Mouse (Mus musculus) adrenal gland, postnatal 4 days (tissue): Measurements from ENCODE around the gene Fndc1. TPM values are rescaled to one million over a fixed set of nuclear protein-coding genes. Genes with fewer than 3 reads are reported as not detected.

Experiments
- DNase-seq, 2 experiments: peaks; one replicate each; pipeline ENCODE4 v3.0.0; 2021 to 2022; ENCODE audit warnings: low spot score in 2 of 2, mixed read lengths in 2 of 2
- microRNA-seq: library from miRNA; unstranded; fragments of <30 nt; microRNA quantifications from one replicate; pipeline ENCODE4 v1.2.0, GENCODE M21; 2021
- total RNA-seq, 2 experiments: library from RNA; stranded (reverse); gene quantifications; 2 replicates each; pipeline ENCODE4 v1.2.3; 2021

Gene Fndc1
- total RNA-seq, 2 experiments from 2014 or later = 38.7 to 48.5 TPM

DNA sequence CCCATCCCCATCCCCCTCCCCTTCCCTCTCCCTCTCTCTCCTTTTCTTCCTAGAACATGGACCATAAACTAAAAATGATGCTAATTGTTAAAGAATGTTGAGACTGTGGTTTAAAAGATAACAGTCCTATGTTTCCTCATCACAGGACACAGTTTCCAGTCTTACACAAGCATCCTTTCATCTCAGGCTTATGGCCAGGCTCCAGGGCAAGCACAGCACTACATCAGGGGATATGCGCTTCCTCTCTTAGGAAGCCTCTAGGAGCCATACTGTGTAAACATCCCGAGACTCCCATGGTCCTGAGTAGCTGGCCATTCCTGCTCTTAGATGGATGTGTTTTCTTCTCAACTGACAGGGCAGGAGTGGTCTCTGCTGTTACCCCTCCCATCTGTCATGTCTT, 114.1 kb downstream of the Fndc1 start:
- no peak for DNase-seq

DNA sequence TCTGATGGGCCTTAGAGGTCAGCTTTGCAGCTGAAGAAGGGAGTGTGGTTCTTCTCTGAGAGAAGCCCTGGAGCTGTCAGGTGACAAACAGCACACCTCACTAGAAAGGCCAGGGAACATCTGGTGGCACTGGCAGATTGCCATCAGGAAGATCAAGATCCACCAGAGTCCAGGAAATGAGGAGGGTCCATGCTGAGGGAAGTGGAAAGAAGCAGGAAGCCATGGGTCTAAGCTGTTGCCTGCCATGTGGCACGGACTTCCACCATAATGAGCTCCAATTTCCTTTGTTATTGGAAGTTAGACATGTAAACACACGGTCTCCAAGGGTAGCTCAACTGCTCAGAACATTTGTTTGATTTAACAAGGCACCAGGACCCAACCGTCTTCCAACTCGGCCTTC, 120.0 kb downstream of the Fndc1 start:
- DNase-seq = no peak

DNA sequence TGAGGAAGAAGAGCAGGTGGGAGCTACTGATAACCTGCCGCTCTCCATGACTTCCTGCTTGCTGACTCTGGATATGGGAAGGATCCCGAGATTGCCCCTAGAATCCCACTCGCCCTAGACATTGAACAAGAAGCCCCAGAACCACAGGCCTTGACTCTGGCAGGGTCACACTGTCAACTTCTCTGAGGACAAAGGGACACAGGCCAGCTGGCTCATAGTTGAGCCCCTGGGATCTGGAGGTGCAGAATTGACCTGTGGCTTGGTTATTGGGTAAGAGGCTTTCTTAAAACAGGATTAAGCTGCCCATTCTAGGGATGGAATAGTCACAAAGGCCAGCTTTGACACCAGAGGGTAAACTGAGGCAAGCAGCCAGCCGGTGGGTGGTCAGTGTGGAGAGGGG, 136.8 kb downstream of the Fndc1 start:
- no peak for DNase-seq

Small RNAs within 50 kb of the gene (microRNA-seq; reads per million reads assigned to microRNA genes)
- gene Gm25872 = not detected

Other genes with a start within 250 kb of the Fndc1 start
- gene Tagap, start 98.7 kb upstream of the Fndc1 start, total RNA-seq = 1 to 10 TPM; 5.2 to 5.4 TPM
- gene Rsph3a, start 118.3 kb upstream of the Fndc1 start, total RNA-seq = 10 to 100 TPM; 41.7 to 44.3 TPM